Mouse (Mus musculus) cortical plate, adult 2 months (tissue): Measurements from ENCODE around the gene Bloc1s6. TPM values are rescaled to one million over a fixed set of nuclear protein-coding genes. Genes with fewer than 3 reads are reported as not detected.
A peak's percentile ranks its signal among the peaks of the same experiment; 100 is the strongest.

Experiments
- H3K27ac ChIP-seq: fragments of 200-500 bp; 2 replicates; pipeline ENCODE4 v1.5.1; 2012; ENCODE audit warnings: low read length, control low read depth, inconsistent platforms; ENCODE audit not compliant: insufficient read depth
- H3K4me1 ChIP-seq: fragments of 200-500 bp; 2 replicates; pipeline ENCODE4 v1.6.1; 2011; ENCODE audit warnings: low read length; ENCODE audit not compliant: control insufficient read depth, insufficient read depth
- H3K4me3 ChIP-seq: fragments of 200-500 bp; 2 replicates; pipeline ENCODE4 v1.5.1; 2011; ENCODE audit warnings: mild to moderate bottlenecking, low read length, control low read depth; ENCODE audit not compliant: insufficient read depth
- CTCF ChIP-seq: fragments of 200-500 bp; IDR thresholded peaks from 2 replicates; pipeline ENCODE4 v1.5.1; 2011; ENCODE audit warnings: mild to moderate bottlenecking, control low read depth, low read length; ENCODE audit not compliant: insufficient read depth; ENCODE audit errors: extremely low read depth
- POLR2A ChIP-seq: fragments of 200-500 bp; IDR thresholded peaks from 2 replicates; pipeline ENCODE4 v1.6.1; 2011; ENCODE audit warnings: mild to moderate bottlenecking, low read length, control low read depth; ENCODE audit not compliant: insufficient read depth; ENCODE audit errors: extremely low read depth
- polyA plus RNA-seq: library from polyadenylated mRNA; depleted of rRNA; stranded (reverse); fragments of >200 nt; gene quantifications from 2 replicates; pipeline ENCODE4 v1.2.3, GENCODE M21; 2012

The Bloc1s6 gene
- polyA plus RNA-seq, 1 experiment, result 36.7 TPM

GRCm38 (mm10) chr2:122715148-122715692 is 23.1 kb upstream of the Bloc1s6 start:
- Histone ChIP-seq H3K4me3 (no peak overlapping the region), H3K27ac (no peak overlapping the region), H3K4me1 (no peaks in the 10 kb centered on the region)
- no peak for TF ChIP-seq CTCF
- no peak for TF ChIP-seq POLR2A

GRCm38 (mm10) chr2:122716301-122716842 is 21.9 kb upstream of the Bloc1s6 start:
- Histone ChIP-seq H3K27ac (no peak overlapping the region), H3K4me1 (no peaks in the 10 kb centered on the region), H3K4me3 (no peak overlapping the region)
- no peak for TF ChIP-seq POLR2A
- no peak for TF ChIP-seq CTCF

GRCm38 (mm10) chr2:122719232-122719631 is 19.1 kb upstream of the Bloc1s6 start:
- no peak overlapping the region for H3K27ac ChIP-seq
- H3K4me1 ChIP-seq, result no peaks in the 10 kb centered on the region
- H3K4me3 ChIP-seq, result no peak overlapping the region
- TF ChIP-seq POLR2A (no peak), CTCF (no peak)

GRCm38 (mm10) chr2:122720564-122720963 is 17.7 kb upstream of the Bloc1s6 start:
- no peak for TF ChIP-seq POLR2A
- TF ChIP-seq CTCF, result no peak
- Histone ChIP-seq H3K27ac (no peak overlapping the region), H3K4me3 (no peak overlapping the region), H3K4me1 (no peaks in the 10 kb centered on the region)

- Histone ChIP-seq H3K4me1 (no peaks in the 10 kb centered on the region), H3K4me3 (no peak overlapping the region), H3K27ac (no peak overlapping the region)
- no peak for TF ChIP-seq POLR2A
- peak; percentile 32; the same call in 1 of the 2 replicates for TF ChIP-seq CTCF
Measured at GRCm38 (mm10) chr2:122725604-122726003, 12.7 kb upstream of the Bloc1s6 start.

- no peak overlapping the region for H3K27ac ChIP-seq
- no peaks in the 10 kb centered on the region for H3K4me1 ChIP-seq
- TF ChIP-seq CTCF, result no peak
- no peak for TF ChIP-seq POLR2A
- no peak overlapping the region for H3K4me3 ChIP-seq
Measured at GRCm38 (mm10) chr2:122731456-122731855, 6.8 kb upstream of the Bloc1s6 start.

GRCm38 (mm10) chr2:122739023-122739422 is 720 bp downstream of the Bloc1s6 start:
- peak overlapping the region; percentile 95 for H3K4me3 ChIP-seq
- H3K27ac ChIP-seq, result no peak overlapping the region
- TF ChIP-seq CTCF, result no peak
- no peak for TF ChIP-seq POLR2A
- H3K4me1 ChIP-seq, result peaks cover 5% of the 10 kb centered on the region

GRCm38 (mm10) chr2:122746461-122746860 is 8.2 kb downstream of the Bloc1s6 start:
- Histone ChIP-seq H3K4me1 (no peaks in the 10 kb centered on the region), H3K4me3 (no peak overlapping the region), H3K27ac (no peak overlapping the region)
- no peak for TF ChIP-seq POLR2A
- TF ChIP-seq CTCF, result no peak

- Histone ChIP-seq H3K27ac (no peak overlapping the region), H3K4me3 (no peak overlapping the region), H3K4me1 (no peaks in the 10 kb centered on the region)
- TF ChIP-seq CTCF, result peak; percentile 99
- TF ChIP-seq POLR2A, result no peak
Measured at GRCm38 (mm10) chr2:122753739-122754343, 15.5 kb downstream of the Bloc1s6 start.

GRCm38 (mm10) chr2:122759791-122760190 is 21.5 kb downstream of the Bloc1s6 start:
- Histone ChIP-seq H3K4me1 (no peaks in the 10 kb centered on the region), H3K27ac (no peak overlapping the region), H3K4me3 (no peak overlapping the region)
- TF ChIP-seq POLR2A, result no peak
- no peak for TF ChIP-seq CTCF
